Mouse (Mus musculus): ENCODE results near the gene F12. TPM values are rescaled to one million over a fixed set of nuclear protein-coding genes. Genes with fewer than 3 reads are reported as not detected.

F12 gene
- 0.05 and 0.45 TPM in 2 replicates for polyA plus RNA-seq (2015; fragmentation: Nextera tagmentation; extraction: Ambion mirVana)

- Histone ChIP-seq H3K27me3 (ENCODE audit: insufficient read depth, low read length) (peaks cover 4% of the 10 kb centered on the region; the same call in 1 of the 2 replicates), H3K9ac (ENCODE audit: low read depth, low read length) (no peak within 1 kb of the TSS), H3K9me3 (replicated peaks; ENCODE audit: low read length) (no peaks in the 10 kb centered on the region), H3K36me3 (ENCODE audit: insufficient read depth, low read length) (no peaks in the 10 kb centered on the region), H3K4me2 (ENCODE audit: low read length) (no peak within 1 kb of the TSS), H3K4me3 (replicated peaks; ENCODE audit: low read depth, low read length) (no peak within 1 kb of the TSS), H3K4me1 (replicated peaks; ENCODE audit: insufficient read depth, low read length) (no peaks in the 10 kb centered on the region), H3K27ac (no peak within 1 kb of the TSS)
- DNase-seq (ENCODE audit: low spot score): no peak
- no peak for TF ChIP-seq CTCF (IDR thresholded peaks at IDR 0.05; ENCODE audit: low read depth)
- 86% methylated on average over 10 of the region's 10 CpGs for WGBS
- ATAC-seq (replicated peaks; ENCODE audit: low FRiP score, low read depth): no peak
These were observed at the start of gene F12 for GRCm38 (mm10) chr13:55426613-55427012. F12 (minus strand) TSS chr13:55426793.

GRCm38 (mm10) chr13:55476256-55476655 lies 49.7 kb upstream of the F12 start:
- 93% methylated on average over 8 of the region's 8 CpGs for WGBS
- DNase-seq (ENCODE audit: low spot score): no peak
- peaks cover 37% of the 10 kb centered on the region for H3K36me3 ChIP-seq (ENCODE audit: insufficient read depth, low read length)

GRCm38 (mm10) chr13:55475750-55476149 lies 49.2 kb upstream of the F12 start:
- TF ChIP-seq CTCF (IDR thresholded peaks at IDR 0.05; ENCODE audit: low read depth): no peak
- no peak overlapping the region for H3K4me2 ChIP-seq (ENCODE audit: low read length)
- H3K9ac ChIP-seq (ENCODE audit: low read depth, low read length): no peak overlapping the region
- peaks cover 5% of the 10 kb centered on the region; the same call in 1 of the 2 replicates for H3K4me1 ChIP-seq (replicated peaks; ENCODE audit: insufficient read depth, low read length)
- H3K36me3 ChIP-seq (ENCODE audit: insufficient read depth, low read length): peaks cover 33% of the 10 kb centered on the region
- no peaks in the 10 kb centered on the region for H3K27me3 ChIP-seq (ENCODE audit: insufficient read depth, low read length)
- no peak overlapping the region for H3K27ac ChIP-seq
- DNase-seq (ENCODE audit: low spot score) (no peak), ATAC-seq (replicated peaks; ENCODE audit: low FRiP score, low read depth) (no peak)
- H3K4me3 ChIP-seq (replicated peaks; ENCODE audit: low read depth, low read length): no peak overlapping the region
- no peaks in the 10 kb centered on the region for H3K9me3 ChIP-seq (replicated peaks; ENCODE audit: low read length)
- 93% methylated on average over 5 of the region's 5 CpGs for WGBS

More at GRCm38 (mm10) chr13:55476256-55476655, 49.7 kb upstream of the F12 start:
- TF ChIP-seq CTCF (IDR thresholded peaks at IDR 0.05; ENCODE audit: low read depth): no peak
- no peak overlapping the region for H3K4me3 ChIP-seq (replicated peaks; ENCODE audit: low read depth, low read length)
- H3K4me2 ChIP-seq (ENCODE audit: low read length): no peak overlapping the region
- H3K9me3 ChIP-seq (replicated peaks; ENCODE audit: low read length): no peaks in the 10 kb centered on the region
- no peak for ATAC-seq (replicated peaks; ENCODE audit: low FRiP score, low read depth)
- H3K9ac ChIP-seq (ENCODE audit: low read depth, low read length): no peak overlapping the region
- H3K27ac ChIP-seq: no peak overlapping the region
- no peaks in the 10 kb centered on the region for H3K27me3 ChIP-seq (ENCODE audit: insufficient read depth, low read length)
- H3K4me1 ChIP-seq (replicated peaks; ENCODE audit: insufficient read depth, low read length): peaks cover under 1% of the 10 kb centered on the region; the same call in 1 of the 2 replicates

GRCm38 (mm10) chr13:55474621-55475069 lies 48.1 kb upstream of the F12 start:
- no peak overlapping the region for H3K9ac ChIP-seq (ENCODE audit: low read depth, low read length)
- no peak overlapping the region for H3K4me2 ChIP-seq (ENCODE audit: low read length)
- ATAC-seq (replicated peaks; ENCODE audit: low FRiP score, low read depth) (no peak), DNase-seq (ENCODE audit: low spot score) (no peak)
- H3K27me3 ChIP-seq (ENCODE audit: insufficient read depth, low read length): no peaks in the 10 kb centered on the region
- H3K36me3 ChIP-seq (ENCODE audit: insufficient read depth, low read length): peaks cover 26% of the 10 kb centered on the region
- no peak for TF ChIP-seq CTCF (IDR thresholded peaks at IDR 0.05; ENCODE audit: low read depth)
- H3K27ac ChIP-seq: no peak overlapping the region
- 81% methylated on average over 5 of the region's 5 CpGs for WGBS
- H3K4me1 ChIP-seq (replicated peaks; ENCODE audit: insufficient read depth, low read length): peaks cover 6% of the 10 kb centered on the region; the same call in 1 of the 2 replicates
- no peak overlapping the region for H3K4me3 ChIP-seq (replicated peaks; ENCODE audit: low read depth, low read length)
- H3K9me3 ChIP-seq (replicated peaks; ENCODE audit: low read length): no peaks in the 10 kb centered on the region

- H3K4me1 ChIP-seq (replicated peaks; ENCODE audit: insufficient read depth, low read length): peaks cover 6% of the 10 kb centered on the region; the same call in 1 of the 2 replicates
- ATAC-seq (replicated peaks; ENCODE audit: low FRiP score, low read depth) (no peak), DNase-seq (ENCODE audit: low spot score) (no peak)
- TF ChIP-seq CTCF (IDR thresholded peaks at IDR 0.05; ENCODE audit: low read depth): peak; percentile 39
- peaks cover 20% of the 10 kb centered on the region for H3K36me3 ChIP-seq (ENCODE audit: insufficient read depth, low read length)
- no peaks in the 10 kb centered on the region for H3K9me3 ChIP-seq (replicated peaks; ENCODE audit: low read length)
- H3K4me3 ChIP-seq (replicated peaks; ENCODE audit: low read depth, low read length): no peak overlapping the region
- WGBS: 68% methylated on average over 11 of the region's 11 CpGs
- H3K9ac ChIP-seq (ENCODE audit: low read depth, low read length): no peak overlapping the region
- H3K4me2 ChIP-seq (ENCODE audit: low read length): no peak overlapping the region
- no peak overlapping the region for H3K27ac ChIP-seq
- H3K27me3 ChIP-seq (ENCODE audit: insufficient read depth, low read length): no peaks in the 10 kb centered on the region
These were observed 47.4 kb upstream of the F12 start for GRCm38 (mm10) chr13:55473961-55474360.

- DNase-seq (ENCODE audit: low spot score) (peak; percentile 66), ATAC-seq (replicated peaks; ENCODE audit: low FRiP score, low read depth) (no peak)
- H3K27me3 ChIP-seq (ENCODE audit: insufficient read depth, low read length): no peaks in the 10 kb centered on the region
- H3K4me1 ChIP-seq (replicated peaks; ENCODE audit: insufficient read depth, low read length): peaks cover 6% of the 10 kb centered on the region; the same call in 1 of the 2 replicates
- peak overlapping the region; percentile 64 for H3K4me3 ChIP-seq (replicated peaks; ENCODE audit: low read depth, low read length)
- peak overlapping the region; percentile 63; the same call in 1 of the 2 replicates for H3K9ac ChIP-seq (ENCODE audit: low read depth, low read length)
- WGBS: 29% methylated on average over 18 of the region's 18 CpGs
- no peaks in the 10 kb centered on the region for H3K9me3 ChIP-seq (replicated peaks; ENCODE audit: low read length)
- H3K36me3 ChIP-seq (ENCODE audit: insufficient read depth, low read length): peaks cover 20% of the 10 kb centered on the region
- TF ChIP-seq CTCF (IDR thresholded peaks at IDR 0.05; ENCODE audit: low read depth): peak; percentile 48; the same call in 1 of the 2 replicates
- H3K4me2 ChIP-seq (ENCODE audit: low read length): peak overlapping the region; percentile 99
- H3K27ac ChIP-seq: no peak overlapping the region
These were observed 46.7 kb upstream of the F12 start for GRCm38 (mm10) chr13:55473076-55473831.
